Mouse (Mus musculus): ENCODE measurements around the gene Tent5c.
"Not testable (repeated sequence)": the region's sequence is repeated elsewhere in the genome, so short reads cannot be mapped to it uniquely, and the experiment has no call there.

Gene Tent5c

DNA sequence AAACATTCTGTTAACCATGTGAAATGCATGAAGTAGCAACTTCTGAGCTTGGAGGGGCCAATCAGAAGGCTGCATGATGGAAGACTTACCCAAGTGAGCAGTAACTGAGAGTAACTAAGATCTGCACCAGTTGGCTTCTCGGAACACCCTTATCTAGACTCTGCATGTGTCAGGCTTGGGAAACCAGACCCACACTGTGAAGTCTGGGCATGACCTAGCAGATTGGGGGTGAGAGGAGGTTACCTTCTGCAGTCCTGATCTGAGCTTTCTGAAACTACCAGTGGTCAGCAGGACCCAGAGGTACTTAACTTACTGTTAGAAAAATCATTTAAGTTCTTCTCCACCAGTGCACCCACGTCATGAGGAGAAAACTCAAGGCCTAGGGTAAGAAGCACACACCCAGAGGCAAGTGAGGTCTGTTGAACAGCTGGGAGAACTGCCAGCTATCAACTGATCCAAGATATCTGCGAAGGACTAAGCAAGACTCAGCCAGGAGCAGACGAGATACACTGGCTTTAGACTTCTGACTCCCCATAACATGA is 50.6 kb downstream of the Tent5c start:
- DNase-seq (ENCODE audit: low spot score), result peak; percentile 97

DNA sequence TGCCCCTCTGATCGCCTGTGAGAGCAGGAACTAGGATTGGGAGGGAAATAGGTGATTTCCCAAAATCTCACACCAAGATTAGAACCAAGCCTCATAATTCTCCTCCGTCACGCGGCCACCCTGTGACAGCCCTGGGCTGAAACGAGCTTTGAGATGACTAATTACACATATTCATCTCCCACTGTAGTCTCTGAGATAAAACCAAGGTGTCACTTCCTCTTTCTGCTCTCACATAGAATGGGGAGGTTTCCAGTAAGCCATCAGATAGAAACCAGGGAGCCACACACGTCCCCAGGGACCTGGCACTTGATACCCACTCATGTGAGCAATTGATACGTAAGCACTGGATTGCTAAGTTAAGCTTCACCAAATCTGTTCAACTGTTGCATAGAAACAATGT is 52.4 kb downstream of the Tent5c start:
- no peak for DNase-seq (ENCODE audit: low spot score)

DNA sequence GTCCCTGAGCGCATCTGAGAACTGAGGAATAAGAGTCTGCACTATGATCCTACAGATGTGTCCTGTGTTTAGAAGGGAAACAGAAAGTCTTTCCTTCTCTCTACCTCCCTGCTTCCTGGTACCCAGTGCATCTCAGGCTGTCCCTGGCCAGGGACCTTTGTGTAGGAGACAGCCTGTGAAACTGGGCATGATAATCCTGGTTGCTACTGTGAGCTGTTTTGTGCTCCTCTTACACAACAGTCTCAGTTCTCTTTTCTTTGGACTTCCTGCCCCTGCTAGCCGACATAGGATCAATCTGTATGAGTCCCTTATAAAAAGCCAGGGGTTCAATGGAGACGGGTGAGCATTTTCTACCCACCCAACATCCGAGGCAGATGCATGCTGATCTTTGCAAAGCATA is 57.4 kb downstream of the Tent5c start:
- DNase-seq (ENCODE audit: low spot score), result no peak

DNA sequence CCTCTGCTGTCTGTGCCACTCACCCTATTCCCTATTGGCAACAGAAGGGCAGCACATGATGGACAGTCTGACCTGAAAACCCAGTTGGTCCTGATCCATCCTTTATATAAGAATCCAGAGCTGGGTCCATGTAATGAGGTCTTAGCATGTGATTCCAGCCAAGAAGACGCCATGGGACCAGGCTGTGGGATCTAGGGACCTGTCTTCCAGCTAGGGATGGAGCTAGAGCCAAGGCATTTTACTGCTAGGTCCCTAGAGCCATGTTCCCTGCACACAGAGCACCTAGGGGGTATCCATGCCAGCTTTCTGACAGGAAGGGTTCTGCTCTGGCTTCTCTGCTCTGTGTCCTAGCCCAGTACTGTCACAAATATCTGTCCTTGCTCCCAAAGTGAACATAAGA is 58.4 kb downstream of the Tent5c start:
- no peak for DNase-seq (ENCODE audit: low spot score)

DNA sequence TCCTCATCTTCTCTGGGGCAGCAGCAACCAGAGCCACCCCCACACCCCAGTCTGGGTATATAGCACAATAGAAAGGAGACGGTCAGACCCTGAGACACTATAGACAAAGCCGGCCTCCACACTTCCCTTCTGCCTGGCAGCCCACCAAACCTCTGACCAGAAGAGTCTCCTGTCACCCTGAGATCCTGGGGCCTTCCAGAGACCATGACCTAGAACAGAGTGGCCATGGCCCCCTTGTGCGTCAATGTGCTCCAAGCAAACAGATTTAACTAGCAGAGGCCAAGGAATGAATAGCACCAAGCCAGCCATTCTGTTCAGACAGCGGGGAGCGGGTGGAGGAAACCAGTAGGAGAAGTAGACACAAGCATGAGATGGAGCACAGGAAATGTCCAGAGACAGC is 59.0 kb downstream of the Tent5c start:
- DNase-seq (ENCODE audit: low spot score), result no peak

DNA sequence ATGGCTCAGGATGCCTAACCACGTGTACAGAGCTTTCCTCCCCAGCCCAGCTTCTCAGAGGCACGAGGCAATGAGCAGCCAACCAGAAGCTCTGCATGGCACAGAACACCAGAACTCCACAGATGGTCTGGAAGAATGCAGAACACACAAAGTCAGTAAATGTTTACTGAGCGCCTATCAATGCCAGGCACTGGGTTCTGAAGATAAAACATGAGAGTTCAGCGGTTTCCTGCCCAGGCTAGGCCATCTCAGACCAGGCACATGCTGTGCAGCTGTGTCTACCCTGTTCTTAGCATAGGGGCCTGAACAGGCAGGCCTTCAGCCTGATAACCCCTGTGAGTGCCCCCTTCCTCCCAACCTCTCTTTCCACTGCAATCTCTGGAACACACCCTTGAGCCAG is 59.5 kb downstream of the Tent5c start:
- DNase-seq (ENCODE audit: low spot score), result no peak

DNA sequence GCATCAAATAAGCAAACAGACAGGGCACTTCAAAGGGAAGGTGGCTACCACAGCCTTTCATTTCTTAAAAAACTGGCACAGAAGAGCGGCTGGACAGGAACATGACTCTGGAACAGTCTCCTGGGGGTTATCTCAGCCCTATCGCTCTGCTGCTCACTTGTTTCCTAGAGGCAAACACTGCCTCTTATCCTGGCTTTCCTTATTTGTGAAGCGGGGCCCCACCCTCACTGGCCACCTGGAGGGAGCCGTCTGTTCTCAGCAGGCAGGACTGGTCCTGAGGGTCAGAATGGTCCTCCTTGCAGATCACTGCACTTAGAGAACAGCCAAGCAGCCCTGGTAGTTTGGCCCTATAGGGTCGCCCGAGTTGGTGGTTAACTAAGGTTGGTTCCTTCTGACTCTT is 61.6 kb downstream of the Tent5c start:
- DNase-seq (ENCODE audit: low spot score), result no peak

DNA sequence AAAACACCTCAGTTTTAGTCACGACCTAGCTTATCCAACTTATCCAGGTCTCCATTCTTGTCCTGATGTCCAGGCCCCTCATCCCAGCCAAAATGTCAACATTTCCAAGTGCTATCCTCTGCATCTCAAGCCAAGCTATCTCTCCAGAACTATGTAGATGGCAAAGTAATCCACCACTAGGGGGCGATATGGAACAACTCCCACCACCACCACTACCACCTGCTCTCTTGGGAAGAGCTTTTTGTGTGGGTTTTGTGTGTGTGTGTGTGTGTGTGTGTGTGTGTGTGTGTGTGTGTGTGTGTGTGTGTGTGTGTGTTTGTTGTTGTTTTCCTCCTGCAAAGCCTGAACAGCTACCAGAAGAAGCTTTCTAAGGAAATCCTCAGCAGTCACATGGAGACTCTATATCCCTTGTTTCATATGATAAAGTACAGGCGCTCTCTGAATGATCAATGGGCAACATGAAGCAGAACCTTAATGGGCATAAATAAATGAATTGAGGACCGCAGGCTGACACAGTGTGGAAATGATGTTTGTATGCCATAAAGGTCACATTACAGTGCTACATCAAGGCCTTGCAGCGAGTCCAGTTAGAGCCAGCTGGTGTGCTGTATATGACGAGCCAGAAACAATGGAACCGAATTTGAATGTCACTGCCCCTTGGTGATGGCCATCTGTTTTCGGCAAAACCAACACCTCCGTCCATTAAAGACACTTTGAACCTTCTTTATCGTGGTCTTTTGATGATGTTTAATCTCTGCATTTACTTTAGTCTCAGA is 66.5 kb downstream of the Tent5c start:
- peak; percentile 81 for DNase-seq (ENCODE audit: low spot score)

DNA sequence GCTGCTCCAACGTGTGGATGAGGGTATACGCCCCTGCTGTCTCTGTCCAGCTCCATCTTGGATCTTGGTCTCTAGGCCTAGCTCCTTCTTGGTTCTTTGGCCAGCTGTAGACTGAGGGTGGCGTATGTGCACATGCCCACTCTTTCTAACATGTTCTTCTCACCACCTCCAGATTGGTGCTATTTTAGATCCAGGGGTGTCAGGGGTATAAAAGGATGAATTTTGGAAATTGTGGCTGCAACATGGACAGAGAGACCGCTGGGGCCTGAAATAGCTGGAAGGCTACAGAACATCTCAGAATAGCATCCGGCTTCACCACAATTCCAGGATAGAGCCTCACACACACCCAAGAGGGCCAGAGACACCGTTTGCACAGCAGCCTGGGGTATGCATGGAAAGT is 67.8 kb downstream of the Tent5c start:
- DNase-seq (ENCODE audit: low spot score), result no peak

DNA sequence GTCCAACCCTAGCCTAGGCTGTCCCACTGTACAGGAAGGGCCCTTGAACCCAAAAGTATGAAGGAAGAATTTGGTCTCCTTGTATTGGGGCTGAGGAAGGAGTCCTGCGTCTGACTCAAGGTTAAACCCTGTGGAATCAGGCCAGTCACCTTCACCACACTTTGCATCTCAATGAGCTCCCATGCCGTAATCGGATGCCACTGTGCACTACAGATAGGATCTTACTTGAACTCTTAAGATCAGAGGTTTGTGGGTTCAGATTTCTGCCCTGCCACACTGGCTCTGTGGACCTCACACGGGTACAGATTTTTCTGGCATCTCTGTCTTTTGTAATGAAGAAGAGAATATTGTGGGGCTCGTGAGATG is 68.5 kb downstream of the Tent5c start:
- DNase-seq (ENCODE audit: low spot score), result no peak

DNA sequence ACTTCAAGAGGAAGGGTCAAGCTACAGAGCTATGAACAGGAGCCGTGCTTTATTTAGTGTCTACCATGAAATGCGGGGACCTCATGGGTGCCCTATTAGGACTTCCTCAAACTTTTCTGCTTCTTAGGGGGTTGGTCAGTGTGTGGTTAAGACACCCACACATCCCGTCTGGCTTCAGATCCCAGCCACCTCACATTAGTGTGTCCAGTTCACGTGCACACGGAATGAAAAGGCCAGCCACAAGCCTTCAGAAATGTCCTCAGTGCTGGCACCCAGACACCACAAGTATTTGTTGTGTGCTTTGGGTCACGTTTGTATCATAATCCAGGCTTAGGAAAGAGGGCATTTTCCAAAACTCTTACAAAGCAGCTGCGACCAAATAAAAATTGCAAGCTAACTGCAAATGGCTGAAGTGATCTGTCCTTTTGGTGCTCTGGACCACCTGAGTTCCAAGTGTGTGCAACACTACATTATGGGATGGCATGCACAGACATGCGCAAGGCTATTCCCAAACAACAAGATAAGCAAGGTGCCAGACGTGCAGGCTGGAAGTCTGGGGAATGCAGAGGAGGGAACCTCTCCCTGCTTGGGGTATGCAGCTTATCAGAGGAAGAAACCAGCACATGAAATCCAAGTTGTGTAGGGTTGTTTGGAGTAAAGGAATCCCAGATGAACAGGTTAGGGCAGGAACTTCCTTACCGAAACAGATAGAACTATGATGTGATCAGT is 69.0 kb downstream of the Tent5c start:
- DNase-seq (ENCODE audit: low spot score), result no peak

DNA sequence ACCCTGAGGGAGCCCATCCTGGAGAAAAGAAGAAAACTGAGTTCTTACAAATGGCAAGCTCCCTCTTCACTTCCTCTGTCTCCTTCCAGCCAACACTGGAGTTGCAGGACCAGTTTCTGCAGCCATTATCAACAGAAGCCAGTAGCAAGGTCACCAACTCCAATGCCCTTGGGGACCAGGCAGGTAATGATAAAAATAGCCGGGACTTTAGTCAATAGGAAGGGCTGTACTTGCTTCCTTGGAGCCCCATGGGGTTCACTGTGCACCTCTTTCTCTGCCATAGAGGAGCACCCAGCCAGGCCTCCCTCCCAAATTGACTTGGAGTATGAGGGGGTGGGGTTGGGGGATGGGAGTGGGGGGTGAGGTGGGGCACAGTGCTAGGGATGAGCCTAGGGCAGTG is 70.7 kb downstream of the Tent5c start:
- DNase-seq (ENCODE audit: low spot score), result no peak

DNA sequence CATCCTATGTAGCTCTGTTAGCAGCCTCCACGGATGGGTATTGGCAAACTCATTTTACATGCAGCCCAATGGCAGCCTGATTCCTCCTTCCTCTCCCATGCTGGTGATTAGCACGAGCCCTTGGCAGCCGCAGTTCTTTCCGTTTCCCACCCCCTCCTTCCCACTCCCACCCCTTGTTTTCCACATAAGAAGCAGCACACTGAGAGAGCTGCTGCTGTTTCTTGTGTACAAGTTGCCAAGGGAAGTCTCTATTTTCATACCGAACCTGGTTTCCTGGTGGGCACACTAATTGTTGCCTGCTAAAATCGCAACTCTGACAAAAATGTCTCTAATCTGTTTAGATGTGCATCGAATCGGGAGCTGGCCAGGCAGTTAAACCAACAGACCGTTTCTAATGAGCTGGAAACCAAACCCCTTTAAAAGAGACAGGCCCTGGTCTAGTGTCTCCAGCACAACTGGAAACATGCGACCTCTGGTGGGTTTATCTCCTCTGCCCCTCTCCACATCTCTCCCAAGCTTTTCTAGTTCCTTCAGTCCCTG is 71.3 kb downstream of the Tent5c start:
- no peak for DNase-seq (ENCODE audit: low spot score)

DNA sequence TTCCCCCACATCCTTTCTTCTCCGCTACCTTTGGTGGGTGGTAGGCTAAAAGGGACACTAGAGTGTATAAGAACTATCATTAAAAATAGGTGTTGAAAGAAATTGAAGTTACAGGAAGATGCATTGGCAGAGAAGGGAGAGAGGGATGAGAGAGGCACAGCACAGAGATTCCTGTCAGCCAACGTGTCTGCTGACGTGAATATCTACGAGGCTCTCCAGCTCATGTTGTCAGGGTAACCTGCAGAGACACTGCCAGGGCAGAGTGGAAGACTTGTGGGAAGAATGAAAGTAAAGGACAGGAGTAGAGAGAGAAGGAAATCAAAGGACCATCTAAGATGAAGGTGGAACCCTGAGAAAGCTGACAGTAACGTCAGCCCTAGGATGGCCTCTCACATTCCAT is 73.5 kb downstream of the Tent5c start:
- no peak for DNase-seq (ENCODE audit: low spot score)

DNA sequence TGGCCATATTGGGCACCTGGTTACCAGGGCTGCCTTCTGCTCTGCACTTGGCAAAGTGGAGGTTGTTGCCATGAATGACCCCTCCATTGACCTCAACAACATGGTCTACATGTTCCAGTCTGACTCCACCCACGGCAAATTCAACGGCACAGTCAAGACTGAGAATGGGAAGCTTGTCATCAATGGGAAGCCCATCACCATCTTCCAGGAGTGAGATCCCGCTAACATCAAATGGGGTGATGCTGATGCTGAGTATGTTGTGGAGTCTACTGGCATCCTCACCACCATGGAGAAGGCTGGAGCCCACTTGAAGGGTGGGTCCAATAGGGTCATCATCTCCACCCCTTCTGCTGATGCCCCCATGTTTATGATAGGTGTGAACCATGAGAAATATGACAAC is 75.5 kb downstream of the Tent5c start:
- DNase-seq (ENCODE audit: low spot score), result not testable (repeated sequence)

DNA sequence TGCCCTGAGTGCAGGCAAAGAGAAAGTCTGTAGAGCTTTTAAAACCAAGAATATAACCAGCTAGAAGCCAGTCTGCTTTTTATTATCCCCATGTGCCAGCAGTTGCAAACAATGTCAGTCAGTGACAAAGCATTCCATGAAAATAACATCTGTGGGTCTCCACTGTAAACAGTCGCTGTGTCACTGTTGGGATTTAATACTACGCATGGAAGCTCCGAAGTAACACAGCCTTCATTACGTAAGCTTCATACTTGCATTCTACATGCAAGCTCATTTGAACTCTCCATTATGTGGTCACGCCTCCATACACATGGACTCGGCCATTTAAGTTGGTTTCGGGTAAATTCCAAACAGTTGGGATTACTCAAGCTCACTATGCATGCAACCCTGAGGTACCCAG is 77.2 kb downstream of the Tent5c start:
- DNase-seq (ENCODE audit: low spot score), result no peak

DNA sequence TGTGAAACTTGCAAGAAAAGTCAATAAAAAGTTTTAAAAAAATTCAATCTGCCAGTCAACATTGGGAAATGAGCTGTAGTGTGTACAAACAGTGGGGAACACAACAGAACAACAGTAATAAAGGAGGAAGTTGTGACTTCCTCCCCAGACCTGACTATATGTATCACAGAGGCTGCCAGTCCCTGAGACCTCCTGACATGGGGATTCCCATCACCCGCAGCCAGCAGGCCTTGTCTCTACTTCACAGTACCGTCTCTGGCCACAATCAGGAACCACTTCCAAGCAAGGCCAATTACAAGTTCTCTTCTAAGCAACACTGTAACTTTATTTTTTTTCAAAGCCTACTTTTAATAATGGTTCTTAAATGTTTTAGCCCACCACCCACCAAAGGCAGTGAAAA is 79.8 kb downstream of the Tent5c start:
- DNase-seq (ENCODE audit: low spot score), result no peak

DNA sequence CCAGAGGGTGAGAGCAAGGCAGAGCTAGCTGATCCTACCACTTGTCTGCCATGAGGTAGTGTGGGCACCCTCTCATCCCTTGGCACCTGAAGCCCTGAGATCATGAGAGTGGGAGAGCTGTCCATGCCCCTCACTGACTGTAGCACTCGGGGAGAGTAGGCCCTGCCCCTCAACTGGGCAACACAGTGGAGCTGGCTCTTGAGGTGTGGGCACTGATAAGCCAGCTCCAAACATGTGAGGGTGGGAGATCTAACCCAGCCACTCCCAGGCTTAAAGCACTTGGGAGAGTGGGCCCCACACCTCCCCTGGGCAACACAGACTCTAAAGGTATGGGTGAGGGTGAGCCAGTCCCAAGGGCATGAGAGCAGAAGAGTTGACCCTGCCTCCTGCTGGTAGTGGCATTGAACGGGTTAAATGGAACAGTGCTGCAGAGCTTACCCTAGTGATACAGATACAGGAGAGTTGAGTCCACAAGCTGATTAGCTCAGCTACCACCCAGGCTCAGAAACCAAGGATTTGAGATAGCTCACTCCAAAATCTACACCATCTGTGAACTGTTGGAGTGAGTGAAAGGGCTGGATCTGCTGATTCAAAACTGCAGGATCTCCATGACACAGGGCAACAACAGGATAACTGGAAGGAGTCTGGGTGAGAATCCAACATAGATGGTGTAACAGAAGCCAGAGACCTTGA is 80.6 kb downstream of the Tent5c start:
- DNase-seq (ENCODE audit: low spot score), result no peak

DNA sequence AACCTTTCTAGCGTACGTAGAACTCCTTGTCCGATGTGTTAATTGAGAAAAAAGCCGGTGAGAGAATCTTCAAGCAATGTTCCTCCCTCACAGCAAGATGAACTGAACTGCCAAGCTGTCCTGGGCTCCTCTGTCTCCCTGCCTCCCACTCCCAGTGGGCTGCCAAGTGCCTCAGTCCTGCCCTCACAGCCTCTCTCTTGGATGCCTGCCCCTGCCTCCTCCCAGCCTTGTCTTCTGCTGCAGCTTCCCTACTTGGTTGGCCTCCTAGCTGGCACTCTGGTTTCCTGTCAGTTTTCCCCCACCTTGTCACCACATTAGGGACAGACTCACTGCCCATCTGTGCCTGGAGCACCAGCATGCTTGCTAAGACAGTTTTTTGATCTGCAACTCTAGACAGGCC is 86.5 kb downstream of the Tent5c start:
- DNase-seq (ENCODE audit: low spot score), result no peak

Measured in c-Kit-positive CD71-positive TER-119-positive erythroid progenitor cells, embryonic 14.5 days (primary cell).